ENCODE assay signal across 16 mouse cellular contexts in the genomic region with DNA sequence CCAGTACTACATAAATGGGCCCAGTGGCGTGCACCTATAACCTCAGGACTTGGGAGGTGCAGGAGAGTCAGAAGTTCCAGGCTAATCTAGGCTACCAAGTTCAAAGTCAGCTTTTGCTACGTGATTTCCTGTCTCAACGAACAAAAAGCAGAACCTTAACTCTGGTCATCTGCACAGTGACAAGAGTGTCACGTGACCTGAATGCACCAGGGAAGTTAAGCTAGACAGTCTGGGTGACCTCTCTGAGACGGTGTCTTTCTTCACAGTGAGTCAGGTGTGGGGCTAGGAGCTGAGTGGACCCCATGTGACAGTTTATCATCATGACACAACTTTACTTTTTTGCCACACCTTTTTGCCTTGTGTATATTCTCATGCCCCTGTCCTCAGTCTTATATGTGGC.
DNase-seq lines count a peak whose midpoint lies in the region; ATAC-seq and TF ChIP-seq lines count a peak whose summit lies in the region.
"Had no signal": no experiment of that assay in that cellular context is flagged by ENCODE, and none has a peak within 500 bp of the region (broad histone marks: within the 10 kb centered on the region; RNA-seq: fewer than 3 reads in every experiment).

No protein-coding gene starts in this region.

- WGBS in liver, postnatal 0 days (ENCODE audit: insufficient replicate concordance), result 29% methylated on average over 5 of the region's 5 CpGs
- 91% methylated on average over 5 of the region's 5 CpGs for WGBS in forebrain, embryonic 15.5 days
- 86% methylated on average over 5 of the region's 5 CpGs for WGBS in hindbrain, embryonic 16.5 days

- H3K27ac ChIP-seq in liver, postnatal 0 days (ENCODE audit: low read depth), result no peak overlapping the region
- H3K27ac ChIP-seq in forebrain, embryonic 15.5 days (replicated peaks), result no peak overlapping the region
- no peak overlapping the region for H3K27ac ChIP-seq in hindbrain, embryonic 16.5 days (ENCODE audit: low read depth, low read length)
- H3K27ac ChIP-seq: layer of hippocampus, adult 2 months; neural tube, embryonic 15.5 days; stomach, embryonic 15.5 days had no signal

- H3K36me3 ChIP-seq in liver, postnatal 0 days (replicated peaks; ENCODE audit: insufficient read depth, low read length), result no peaks in the 10 kb centered on the region
- no peaks in the 10 kb centered on the region for H3K36me3 ChIP-seq in splenic B cell, adult 2 months (ENCODE audit: control insufficient read depth, insufficient read depth, low read length, poor library complexity, severe bottlenecking)
- no peaks in the 10 kb centered on the region for H3K36me3 ChIP-seq in forebrain, embryonic 15.5 days
- no peaks in the 10 kb centered on the region for H3K36me3 ChIP-seq in hindbrain, embryonic 16.5 days (ENCODE audit: control insufficient read depth, insufficient read depth, low read length)
- H3K36me3 ChIP-seq: neural tube, embryonic 15.5 days; stomach, embryonic 15.5 days had no signal

- no peaks in the 10 kb centered on the region for H3K9me3 ChIP-seq in liver, postnatal 0 days (ENCODE audit: low read length)
- H3K9me3 ChIP-seq in forebrain, embryonic 15.5 days, result no peaks in the 10 kb centered on the region
- H3K9me3 ChIP-seq in hindbrain, embryonic 16.5 days (ENCODE audit: control insufficient read depth, low read length), result no peaks in the 10 kb centered on the region
- H3K9me3 ChIP-seq: neural tube, embryonic 15.5 days; stomach, embryonic 15.5 days had no signal

- no peak overlapping the region for H3K4me2 ChIP-seq in liver, postnatal 0 days (ENCODE audit: low read depth, low read length)
- H3K4me2 ChIP-seq in forebrain, embryonic 15.5 days (replicated peaks), result no peak overlapping the region
- H3K4me2 ChIP-seq in hindbrain, embryonic 16.5 days (ENCODE audit: low read length), result no peak overlapping the region
- H3K4me2 ChIP-seq: neural tube, embryonic 15.5 days; stomach, embryonic 15.5 days had no signal

- 0 out of 2 replicates have a peak, but pooled peaks have one; percentile 27 for ATAC-seq in liver, postnatal 0 days
- ATAC-seq in forebrain, embryonic 15.5 days (replicated peaks), result no peak
- ATAC-seq in activated CD4-positive, CD25-positive, alpha-beta regulatory T cell, adult 4 months, result no peak
- ATAC-seq in hindbrain, embryonic 16.5 days, result no peak

- no peaks in the 10 kb centered on the region for H3K27me3 ChIP-seq in liver, postnatal 0 days (ENCODE audit: insufficient read depth, low read length)
- H3K27me3 ChIP-seq in splenic B cell, adult 2 months (ENCODE audit: control insufficient read depth, insufficient read depth, low read length, poor library complexity, severe bottlenecking), result no peaks in the 10 kb centered on the region
- no peaks in the 10 kb centered on the region for H3K27me3 ChIP-seq in forebrain, embryonic 15.5 days
- H3K27me3 ChIP-seq in hindbrain, embryonic 16.5 days (replicated peaks; ENCODE audit: control insufficient read depth, insufficient read depth, low read length), result no peaks in the 10 kb centered on the region
- H3K27me3 ChIP-seq: stomach, embryonic 15.5 days had no signal

- H3K9ac ChIP-seq in liver, postnatal 0 days (replicated peaks), result no peak overlapping the region
- H3K9ac ChIP-seq in forebrain, embryonic 15.5 days (replicated peaks), result no peak overlapping the region
- H3K9ac ChIP-seq in hindbrain, embryonic 16.5 days (ENCODE audit: low read depth, low read length), result no peak overlapping the region
- H3K9ac ChIP-seq: neural tube, embryonic 15.5 days; stomach, embryonic 15.5 days had no signal

- no peak for TF ChIP-seq EP300 in liver, postnatal 0 days (IDR thresholded peaks at IDR 0.05; ENCODE audit: low read depth)

- peaks cover 12% of the 10 kb centered on the region; the same call in 1 of the 2 replicates for H3K4me1 ChIP-seq in liver, postnatal 0 days (ENCODE audit: insufficient read depth)
- peaks cover 14% of the 10 kb centered on the region for H3K4me1 ChIP-seq in forebrain, embryonic 15.5 days
- peaks cover 10% of the 10 kb centered on the region for H3K4me1 ChIP-seq in hindbrain, embryonic 16.5 days (ENCODE audit: control insufficient read depth, insufficient read depth, low read depth, low read length)

- no peak overlapping the region for H3K4me3 ChIP-seq in liver, postnatal 0 days (ENCODE audit: low read depth, low read length)
- H3K4me3 ChIP-seq in forebrain, embryonic 15.5 days, result no peak overlapping the region
- H3K4me3 ChIP-seq in hindbrain, embryonic 16.5 days (ENCODE audit: low read length), result no peak overlapping the region
- H3K4me3 ChIP-seq: layer of hippocampus, adult 2 months; neural tube, embryonic 15.5 days; stomach, embryonic 15.5 days had no signal

- TF ChIP-seq CTCF in liver, postnatal 0 days (IDR thresholded peaks at IDR 0.05; ENCODE audit: low read depth), result no peak

- DNase-seq in lung, postnatal 36 days, result peak; percentile 6
- DNase-seq in lung, adult 18-20 months, result no peak
- DNase-seq in brain, adult 2 months (ENCODE audit: low read depth, low spot score), result peak; percentile 39
- DNase-seq in liver, postnatal 0 days, result no peak
- peak; percentile 59 for DNase-seq in splenic B cell, adult 2 months (ENCODE audit: low read depth, low spot score)
- DNase-seq: cerebellum, adult 8-10 months; kidney, adult 2 months; lung, adult 2 months; midbrain, embryonic 14.5 days; right cerebral cortex, postnatal 14 days had no signal

Comparison
In these comparisons a context has a peak if more than half of its experiments do, and no peak if none do; other contexts are left out.
1. DNase-seq: peak in lung, postnatal 36 days (single experiment), brain, adult 2 months (single experiment) and splenic B cell, adult 2 months (single experiment); none in lung, adult 18-20 months (0 of 2) and liver, postnatal 0 days (single experiment).